Mouse (Mus musculus): ENCODE measurements at regions not wholly inside any gene's neighbourhood (a gene's known extent, or its start where the extent isn't known, plus 50 kb on each side); places are given as distances from the start of the nearest gene placed in this dataset.
"Not testable (repeated sequence)": the region's sequence is repeated elsewhere in the genome, so short reads cannot be mapped to it uniquely, and the experiment has no call there.

DNA sequence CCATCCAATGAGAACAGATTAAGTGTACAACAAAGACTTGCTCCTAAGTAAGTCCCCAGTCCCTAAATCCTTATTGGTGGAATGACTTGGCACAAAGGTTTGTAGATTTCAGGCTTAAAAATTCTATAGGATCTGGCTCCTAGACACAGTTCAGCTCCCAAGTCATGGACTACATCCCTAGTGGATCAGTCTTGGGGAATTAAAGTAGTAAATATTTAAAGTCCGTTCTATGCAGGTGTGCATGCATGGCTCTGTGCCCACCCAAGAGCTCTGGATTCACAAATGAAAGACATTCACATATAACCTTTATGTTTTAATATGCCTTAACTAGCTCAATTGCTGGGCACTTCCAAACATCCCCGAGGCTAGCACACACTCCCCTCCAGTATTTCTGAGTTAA, 162.8 kb downstream of the Akr1d1 start:
- no peak for DNase-seq (ENCODE audit: low read depth, low spot score)

GRCm38 (mm10) chr6:37696074-37696473, 166.1 kb downstream of the Akr1d1 start:
- DNase-seq (ENCODE audit: low read depth, low spot score) = no peak

GRCm38 (mm10) chr6:37703946-37704345, 166.7 kb upstream of the Trim24 start:
- no peak for DNase-seq (ENCODE audit: low read depth, low spot score)

DNA sequence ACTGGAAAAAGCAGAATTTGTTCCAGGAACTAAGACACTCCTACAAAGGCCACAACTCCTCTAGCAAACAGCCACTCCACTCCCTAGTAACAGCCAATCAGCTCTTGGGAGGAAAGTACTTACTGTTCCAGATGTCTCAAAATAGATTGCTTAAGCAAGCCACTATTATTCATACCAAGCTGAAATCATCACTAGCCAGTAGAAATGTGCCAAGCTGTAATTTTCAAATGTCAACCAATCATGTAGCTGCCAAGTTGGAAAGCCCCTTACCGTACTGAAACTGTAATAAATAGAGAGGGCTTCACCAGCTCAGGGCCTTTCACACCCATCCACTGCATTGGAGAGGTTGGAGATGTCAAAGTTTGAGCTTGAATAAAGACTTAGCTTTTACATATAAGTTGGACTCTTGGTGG, 164.9 kb upstream of the Trim24 start:
- DNase-seq (ENCODE audit: low read depth, low spot score) = peak; percentile 58

DNA sequence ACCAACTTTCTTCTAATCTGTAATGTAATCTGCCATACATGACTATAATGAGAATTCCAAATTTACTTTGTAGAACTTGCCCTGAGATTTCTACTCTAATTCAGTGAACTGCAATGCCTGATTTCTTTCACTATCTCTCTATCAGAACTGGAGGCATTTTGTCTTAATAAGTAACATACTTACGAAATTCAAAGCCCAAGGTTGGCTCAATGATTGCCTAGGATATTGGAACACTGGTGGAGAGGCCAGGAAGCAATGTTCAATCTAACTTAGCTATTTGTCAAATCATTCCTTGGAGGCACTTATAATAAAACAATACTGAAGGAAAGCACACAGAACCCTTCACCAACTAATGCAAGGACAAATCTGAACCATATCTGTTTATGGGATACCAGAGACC, 162.9 kb upstream of the Trim24 start:
- DNase-seq (ENCODE audit: low read depth, low spot score) = not testable (repeated sequence)

DNA sequence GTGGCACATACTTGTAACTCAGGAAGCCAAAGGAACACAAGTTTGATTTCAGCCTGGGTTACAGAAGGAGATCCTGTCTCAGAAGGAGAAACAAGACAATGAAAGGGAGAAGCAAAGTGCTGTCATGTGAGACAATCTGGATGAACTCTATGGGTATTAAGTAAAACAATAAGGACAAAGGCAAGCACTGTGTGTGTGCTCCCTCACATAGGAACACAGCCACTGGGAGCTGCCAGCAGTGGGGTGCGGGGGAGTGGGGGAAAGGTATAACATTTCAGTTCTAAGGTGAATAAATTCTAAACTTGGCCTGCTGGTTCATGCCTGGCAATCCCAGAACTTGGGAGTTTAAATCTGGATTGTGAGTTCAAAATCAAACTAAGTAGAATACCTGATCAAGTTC, 158.8 kb upstream of the Trim24 start:
- DNase-seq (ENCODE audit: low read depth, low spot score) = no peak

- DNase-seq (ENCODE audit: low read depth, low spot score) = peak; percentile 15
Measured at GRCm38 (mm10) chr6:37713411-37713810, 157.2 kb upstream of the Trim24 start.

DNA sequence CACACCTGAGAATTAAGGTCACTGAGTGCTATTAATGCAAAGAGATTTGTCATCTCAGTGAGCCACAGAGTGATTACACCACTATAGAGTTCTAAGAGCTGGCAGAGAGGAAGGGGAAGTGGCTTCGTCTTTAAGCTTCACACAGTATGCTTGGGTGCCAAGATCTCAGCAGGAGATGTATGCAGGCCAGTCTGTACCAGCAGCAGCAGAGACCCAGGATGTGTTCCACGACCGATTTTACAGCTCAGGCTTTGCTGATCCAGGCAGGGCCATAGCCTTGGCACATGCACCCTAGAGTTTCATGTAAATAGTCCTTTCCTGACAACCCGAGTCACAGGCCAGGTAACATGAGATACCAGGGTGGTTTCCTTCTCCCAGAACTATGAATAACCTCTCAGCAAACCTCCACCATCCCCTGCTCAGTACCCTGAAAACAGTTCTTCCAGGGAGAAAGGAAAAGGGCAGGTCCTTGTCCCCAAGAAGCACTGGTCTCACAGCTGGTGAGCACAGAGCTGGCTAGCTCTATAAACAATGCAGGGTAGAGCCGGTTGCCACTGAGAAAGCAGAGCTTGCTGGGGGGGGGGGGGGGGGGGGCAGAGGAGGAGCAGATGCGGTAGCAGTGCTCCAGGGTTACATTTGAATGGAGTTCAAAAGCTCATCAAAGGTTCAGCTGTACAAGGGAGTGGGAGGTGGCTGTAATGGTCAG, 156.2 kb upstream of the Trim24 start:
- peak; percentile 74 for DNase-seq (ENCODE audit: low read depth, low spot score)

DNA sequence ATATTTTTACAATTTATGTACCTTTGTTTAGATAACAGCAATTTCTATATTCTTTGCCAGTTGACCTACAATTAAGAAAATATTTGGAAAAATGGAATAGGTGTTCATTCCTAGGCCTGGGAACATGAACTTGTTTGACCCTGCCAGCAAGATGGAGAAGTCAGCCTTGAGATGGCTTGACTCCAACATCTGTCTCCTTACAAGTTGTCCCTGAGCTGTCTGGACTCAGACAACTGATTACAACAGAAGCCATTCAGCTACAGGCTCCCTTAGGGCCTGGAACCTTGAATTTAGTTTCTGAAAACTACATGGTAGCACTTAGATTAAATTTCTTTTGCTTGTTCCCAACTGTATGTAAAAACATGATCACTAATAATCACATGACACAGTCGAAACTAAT, 148.9 kb upstream of the Trim24 start:
- no peak for DNase-seq (ENCODE audit: low read depth, low spot score)

DNA sequence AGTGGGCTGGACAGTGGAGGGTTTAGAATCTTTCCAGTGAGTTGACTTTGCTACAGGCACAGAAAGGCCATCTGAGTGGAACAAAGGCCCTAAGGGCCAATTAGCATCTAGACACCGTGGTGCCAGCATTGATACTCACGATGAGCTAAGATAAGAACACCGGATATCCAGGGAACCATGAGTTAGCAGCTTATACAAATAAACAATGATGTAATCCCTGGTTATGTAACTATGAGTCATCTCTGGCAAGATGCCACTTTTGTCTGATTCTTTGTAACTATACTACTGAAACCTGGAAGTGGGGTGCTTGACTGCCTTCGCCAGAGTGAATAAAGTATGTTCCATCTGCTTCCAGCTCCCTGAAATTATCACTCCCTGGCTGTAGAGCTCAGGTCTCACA, 147.3 kb upstream of the Trim24 start:
- DNase-seq (ENCODE audit: low read depth, low spot score) = peak; percentile 79

DNA sequence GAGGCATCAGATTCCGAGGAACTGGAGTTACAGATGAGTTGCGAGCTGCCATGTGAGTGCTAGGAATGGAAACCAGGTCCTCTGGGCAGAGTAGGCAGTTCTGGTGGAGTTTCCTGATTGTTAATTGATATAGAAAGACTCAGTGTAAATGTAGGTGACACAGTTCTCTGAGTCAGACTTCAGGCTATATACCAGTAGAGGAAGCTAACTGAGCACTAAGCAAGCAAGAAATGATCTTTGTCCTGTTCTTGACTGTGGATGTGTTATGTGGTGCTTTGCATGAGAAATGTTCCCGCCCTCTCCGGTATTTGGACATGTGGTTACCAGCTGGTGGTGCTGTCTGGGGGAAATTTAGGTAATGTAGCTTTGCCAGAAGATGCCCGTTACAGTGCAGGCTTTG, 146.4 kb upstream of the Trim24 start:
- no peak for DNase-seq (ENCODE audit: low read depth, low spot score)

DNA sequence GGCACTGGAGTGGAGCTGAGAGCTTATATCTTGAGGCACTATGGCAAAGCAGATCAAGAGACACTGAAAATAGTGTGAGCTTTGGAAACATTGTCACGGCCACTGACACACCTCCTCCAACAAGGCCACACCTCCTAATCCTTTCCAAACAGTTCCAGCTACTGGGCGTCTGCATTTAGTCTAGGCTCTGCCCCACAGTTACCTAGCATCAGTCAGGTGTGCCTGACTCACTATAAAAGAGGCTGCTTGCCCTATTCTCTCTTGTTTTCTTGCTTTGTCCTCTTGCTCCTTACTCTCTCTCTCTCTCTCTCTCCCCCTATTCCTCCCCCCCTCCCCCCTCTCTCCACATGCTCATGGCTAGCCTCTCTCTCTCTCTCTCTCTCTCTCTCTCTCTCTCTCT, 142.0 kb upstream of the Trim24 start:
- no peak for DNase-seq (ENCODE audit: low read depth, low spot score)

DNA sequence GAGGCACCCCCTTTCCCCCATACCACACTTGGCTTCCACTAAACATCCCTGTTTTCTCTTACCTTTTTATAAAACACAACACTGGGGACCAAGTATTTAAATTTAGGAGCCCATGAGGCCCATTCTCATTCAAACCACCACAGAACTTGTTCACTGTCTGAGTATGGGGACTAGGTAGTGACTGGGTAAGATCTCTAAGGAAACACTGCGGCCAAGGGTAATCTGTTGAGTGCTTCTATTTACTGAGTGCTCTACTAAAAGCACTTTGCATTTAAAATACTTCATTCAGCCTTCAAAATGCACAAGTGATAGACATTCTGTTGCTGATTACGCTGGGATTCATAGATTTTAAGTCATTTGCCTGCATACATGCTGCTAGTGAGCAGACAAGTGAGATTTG, 141.4 kb upstream of the Trim24 start:
- DNase-seq (ENCODE audit: low read depth, low spot score) = no peak

DNA sequence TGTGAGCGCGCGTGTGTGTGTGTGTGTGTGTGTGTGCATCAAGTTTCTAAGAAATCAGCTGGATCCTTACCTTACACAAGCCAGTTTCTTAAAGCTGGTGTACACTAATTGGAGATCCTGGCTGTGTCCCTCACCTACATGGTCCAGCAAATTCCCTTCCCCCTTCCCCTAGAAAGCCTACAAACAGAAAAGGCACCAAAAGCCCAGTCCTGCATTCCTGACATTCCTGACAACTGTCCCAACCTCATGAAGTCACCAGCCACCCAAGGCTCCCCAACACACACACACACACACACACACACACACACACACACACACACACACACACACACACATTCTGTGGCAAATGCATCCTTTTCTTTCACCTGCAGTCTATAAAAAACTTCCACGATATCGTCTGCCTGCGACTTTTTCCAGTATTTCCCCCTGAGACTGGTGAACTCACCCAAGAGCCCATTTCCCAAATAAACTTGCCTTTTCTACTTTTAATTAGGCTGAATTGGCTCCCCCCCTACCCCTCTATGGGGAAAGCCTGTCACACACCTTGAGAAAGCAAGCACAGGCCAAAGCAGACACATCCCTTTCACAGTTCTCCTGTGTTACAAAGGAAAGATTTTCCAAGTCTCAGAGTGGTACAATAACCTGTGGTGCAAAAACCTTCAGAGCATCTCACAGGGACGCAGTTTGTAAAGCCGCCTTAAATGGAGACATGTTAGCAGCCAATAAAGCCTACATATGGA, 139.9 kb upstream of the Trim24 start:
- no peak for DNase-seq (ENCODE audit: low read depth, low spot score)

DNA sequence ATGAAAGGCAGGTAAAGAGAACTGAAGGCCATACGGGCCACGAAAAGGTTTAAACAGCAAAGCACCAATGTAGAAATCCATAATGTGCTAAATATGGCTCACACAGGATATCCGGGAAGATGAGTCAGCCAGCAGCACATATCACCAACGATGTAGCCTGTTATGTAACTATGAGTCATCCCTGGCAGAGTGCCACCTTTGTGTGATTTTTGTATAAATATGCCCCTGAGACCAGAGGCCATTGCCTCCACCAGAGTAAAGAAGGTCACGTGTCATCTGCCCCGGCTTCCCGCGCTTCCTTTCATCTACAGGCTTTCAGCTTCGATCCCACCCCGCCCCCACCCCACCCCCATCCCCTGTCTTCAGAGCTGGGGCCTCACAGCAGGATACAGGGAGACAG, 138.2 kb upstream of the Trim24 start:
- DNase-seq (ENCODE audit: low read depth, low spot score) = peak; percentile 93

DNA sequence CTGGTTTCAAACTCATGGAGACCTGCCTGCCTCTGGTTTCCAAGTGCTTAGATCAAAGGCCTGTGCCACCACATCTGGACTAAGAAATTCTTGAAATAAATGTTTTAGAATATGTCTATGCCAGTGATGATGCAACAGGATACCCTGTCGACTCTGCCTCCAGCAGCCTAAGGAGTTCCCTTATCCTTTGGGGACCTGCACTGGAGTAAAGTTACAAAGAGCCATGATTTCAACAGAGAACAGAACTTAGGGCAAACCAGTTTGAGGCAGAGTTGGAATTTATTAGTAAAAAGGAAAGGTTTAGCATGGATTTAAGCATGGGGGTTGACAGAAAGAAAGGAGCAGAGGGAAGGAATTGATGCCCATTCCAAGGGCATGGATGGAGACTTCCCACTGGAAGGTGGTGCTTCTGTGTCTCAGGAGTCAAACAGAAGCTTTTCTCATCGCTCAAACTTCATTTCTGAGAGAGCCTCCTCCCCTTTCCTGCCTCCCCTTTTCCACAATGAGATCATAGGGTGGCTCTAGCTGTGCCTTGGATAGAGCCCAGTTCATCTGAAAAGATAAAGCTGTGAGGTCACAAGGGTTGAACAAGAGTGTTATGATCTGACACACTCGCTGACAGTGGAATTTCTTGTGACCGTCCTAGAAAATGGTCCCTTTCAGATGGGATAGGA, 135.2 kb upstream of the Trim24 start:
- no peak for DNase-seq (ENCODE audit: low read depth, low spot score)

DNA sequence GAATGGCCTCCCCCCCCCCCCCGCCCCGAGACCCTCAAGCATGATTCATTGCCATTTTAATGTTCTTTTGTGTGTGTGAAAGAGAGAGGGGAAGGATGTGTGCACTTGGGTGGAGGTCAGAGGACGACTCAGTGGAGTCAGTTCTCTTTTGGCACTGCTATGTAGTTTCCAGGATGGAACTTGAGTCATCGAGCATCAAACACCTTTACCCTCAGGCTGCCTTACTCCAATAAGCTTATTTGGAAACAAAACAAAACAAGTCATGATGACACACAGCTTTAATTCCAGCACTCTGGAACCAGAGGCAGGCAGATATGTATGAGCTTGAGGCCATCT, 134.7 kb upstream of the Trim24 start:
- DNase-seq (ENCODE audit: low read depth, low spot score) = no peak

DNA sequence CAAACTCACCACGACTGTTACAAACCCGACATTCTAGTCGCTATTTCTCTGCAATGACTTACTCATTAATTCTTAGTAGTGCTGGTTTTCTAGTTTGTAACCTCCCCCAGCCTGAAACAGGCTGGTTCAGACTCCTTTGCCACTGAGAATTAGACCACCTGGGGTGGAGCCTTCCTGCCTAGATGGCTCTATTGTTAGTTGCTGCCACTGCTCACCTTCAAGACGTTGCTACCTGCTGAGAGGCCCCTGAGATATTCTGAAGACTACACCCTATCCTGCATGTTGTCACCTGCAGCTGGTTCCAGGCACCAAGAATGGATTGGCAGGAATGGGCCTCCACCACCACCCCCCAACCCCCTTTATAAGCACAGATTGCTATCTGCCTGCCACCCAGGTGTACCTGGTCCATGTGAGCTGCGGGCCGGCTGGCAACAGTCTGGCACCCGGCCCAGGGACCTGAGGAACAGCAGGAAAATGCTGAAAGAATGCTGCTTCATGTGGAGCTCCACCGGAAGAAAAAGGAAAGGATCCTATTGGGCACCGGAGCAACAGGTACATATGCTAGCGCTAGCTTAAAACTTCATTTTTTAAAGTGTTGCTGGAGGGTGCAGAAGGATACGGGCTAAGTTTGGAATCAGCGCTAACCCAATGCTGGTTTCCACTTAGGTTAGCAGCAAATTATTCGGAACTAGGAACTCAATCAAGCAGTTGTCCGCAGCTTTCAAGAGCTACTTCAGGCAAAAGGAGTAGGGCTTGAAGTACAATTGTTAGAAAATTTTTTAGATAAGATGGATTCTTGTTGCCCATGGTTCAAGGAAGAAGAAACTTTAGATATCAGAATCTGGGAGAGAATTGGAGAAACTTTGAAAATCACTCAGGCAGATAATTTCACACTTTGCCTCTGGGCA, 129.4 kb upstream of the Trim24 start:
- DNase-seq (ENCODE audit: low read depth, low spot score) = no peak

DNA sequence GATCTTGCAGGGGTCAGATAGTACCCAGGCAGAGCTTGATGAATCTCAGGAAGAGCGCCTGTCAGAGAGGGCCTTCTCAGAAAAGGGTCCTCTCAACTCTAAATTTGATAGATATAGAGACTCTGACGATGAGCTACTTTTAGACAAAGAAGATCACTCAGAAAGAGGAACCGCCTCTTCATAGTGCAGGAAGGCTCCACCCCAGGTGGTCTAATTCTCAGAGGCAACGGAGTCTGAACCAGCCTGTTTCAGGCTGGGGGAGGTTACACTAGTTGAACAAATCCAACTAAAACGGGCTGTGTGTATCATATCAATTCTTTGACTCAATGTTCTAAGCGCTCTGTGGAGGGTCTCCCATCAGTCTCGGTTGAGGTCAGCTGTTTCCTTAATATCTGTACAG, 128.7 kb upstream of the Trim24 start:
- DNase-seq (ENCODE audit: low read depth, low spot score) = not testable (repeated sequence)

DNA sequence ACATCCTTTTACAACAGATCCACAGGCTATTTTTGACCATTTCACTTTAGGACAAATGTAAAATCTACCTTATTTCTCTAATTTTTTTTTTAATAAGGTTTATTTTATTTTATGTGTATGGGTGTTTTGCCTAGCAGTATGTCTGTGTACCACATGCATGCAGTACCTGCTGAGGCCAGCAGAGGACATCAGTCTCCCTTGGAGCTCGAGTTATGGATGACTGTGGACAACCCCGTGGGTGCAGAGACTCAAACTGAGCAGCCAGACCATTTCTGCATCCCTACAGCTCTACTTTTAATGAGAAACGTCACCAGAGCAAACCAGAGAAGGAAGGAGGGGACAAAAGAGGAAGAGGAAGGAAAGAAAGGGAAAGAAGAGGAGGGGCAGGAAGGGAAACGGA, 125.9 kb upstream of the Trim24 start:
- DNase-seq (ENCODE audit: low read depth, low spot score) = peak; percentile 54

GRCm38 (mm10) chr6:37745393-37746100, 125.1 kb upstream of the Trim24 start:
- no peak for DNase-seq (ENCODE audit: low read depth, low spot score)
